Mouse (Mus musculus) testis, adult 2 months (tissue): ENCODE measurements around the gene Tmem176a. TPM values are rescaled to one million over a fixed set of nuclear protein-coding genes. Genes with fewer than 3 reads are reported as not detected.
"Not testable (repeated sequence)": the region's sequence is repeated elsewhere in the genome, so short reads cannot be mapped to it uniquely, and the experiment has no call there.

ENCODE experiments used
- H3K27ac ChIP-seq: fragments of 200-500 bp; 2 replicates; pipeline ENCODE4 v1.5.1; 2012; ENCODE audit warnings: low read depth, low read length; ENCODE audit not compliant: control insufficient read depth, insufficient read depth
- H3K27me3 ChIP-seq: fragments of 200-500 bp; 2 replicates; pipeline ENCODE4 v1.6.1; 2012; ENCODE audit warnings: mild to moderate bottlenecking, low read length, moderate library complexity; ENCODE audit not compliant: control insufficient read depth, insufficient read depth
- H3K36me3 ChIP-seq: fragments of 200-500 bp; 2 replicates; pipeline ENCODE4 v1.6.1; 2012; ENCODE audit warnings: mild to moderate bottlenecking, low read length; ENCODE audit not compliant: control insufficient read depth, insufficient read depth
- H3K4me1 ChIP-seq: fragments of 200-500 bp; 2 replicates; pipeline ENCODE4 v1.6.1; 2012; ENCODE audit warnings: low read length; ENCODE audit not compliant: control insufficient read depth, insufficient read depth
- H3K4me3 ChIP-seq: fragments of 200-500 bp; 2 replicates; pipeline ENCODE4 v1.5.1; 2012; ENCODE audit warnings: low read depth, mild to moderate bottlenecking, low read length, moderate library complexity, mixed read lengths; ENCODE audit not compliant: control insufficient read depth
- CTCF ChIP-seq: fragments of 200-500 bp; IDR thresholded peaks from 2 replicates; pipeline ENCODE4 v1.5.1; 2012; ENCODE audit warnings: low read depth, mild to moderate bottlenecking, inconsistent platforms, low read length, moderate library complexity; ENCODE audit not compliant: control insufficient read depth, insufficient read depth, insufficient replicate concordance
- POLR2A ChIP-seq: fragments of 200-500 bp; IDR thresholded peaks from 2 replicates; pipeline ENCODE4 v1.6.1; 2012; ENCODE audit warnings: low read depth, mild to moderate bottlenecking, inconsistent platforms, low read length, moderate library complexity; ENCODE audit not compliant: control insufficient read depth
- polyA plus RNA-seq: library from polyadenylated mRNA; depleted of rRNA; stranded (reverse); fragments of >200 nt; gene quantifications from 2 replicates; pipeline ENCODE4 v1.2.3, GENCODE M21; 2012

The Tmem176a gene
- polyA plus RNA-seq, 1 experiment: 18.5 TPM

DNA sequence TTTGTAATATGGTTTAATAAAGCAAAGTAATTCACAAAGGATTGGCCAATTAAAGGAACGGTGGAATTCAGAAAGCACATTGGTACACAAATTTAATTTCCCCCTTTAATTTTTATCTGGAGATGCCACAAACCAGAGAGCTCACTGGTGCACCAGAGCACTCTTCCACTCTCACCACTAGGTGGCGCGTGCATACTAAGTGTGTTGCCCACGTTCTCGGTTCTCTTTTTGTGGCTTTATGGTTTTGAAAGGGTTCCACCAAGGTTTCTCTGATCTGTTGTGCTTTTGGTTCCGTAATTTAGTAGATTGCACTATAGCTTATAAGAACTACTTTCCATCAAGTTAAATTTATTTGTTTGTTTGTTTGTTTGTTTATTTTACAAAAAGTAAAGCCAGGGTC is 22.9 kb upstream of the Tmem176a start:
- Histone ChIP-seq H3K4me1 (peaks cover 6% of the 10 kb centered on the region), H3K27ac (no peak overlapping the region), H3K4me3 (no peak overlapping the region), H3K36me3 (no peaks in the 10 kb centered on the region), H3K27me3 (no peaks in the 10 kb centered on the region)
- TF ChIP-seq CTCF: peak; percentile 76; the same call in 1 of the 2 replicates
- TF ChIP-seq POLR2A: no peak

DNA sequence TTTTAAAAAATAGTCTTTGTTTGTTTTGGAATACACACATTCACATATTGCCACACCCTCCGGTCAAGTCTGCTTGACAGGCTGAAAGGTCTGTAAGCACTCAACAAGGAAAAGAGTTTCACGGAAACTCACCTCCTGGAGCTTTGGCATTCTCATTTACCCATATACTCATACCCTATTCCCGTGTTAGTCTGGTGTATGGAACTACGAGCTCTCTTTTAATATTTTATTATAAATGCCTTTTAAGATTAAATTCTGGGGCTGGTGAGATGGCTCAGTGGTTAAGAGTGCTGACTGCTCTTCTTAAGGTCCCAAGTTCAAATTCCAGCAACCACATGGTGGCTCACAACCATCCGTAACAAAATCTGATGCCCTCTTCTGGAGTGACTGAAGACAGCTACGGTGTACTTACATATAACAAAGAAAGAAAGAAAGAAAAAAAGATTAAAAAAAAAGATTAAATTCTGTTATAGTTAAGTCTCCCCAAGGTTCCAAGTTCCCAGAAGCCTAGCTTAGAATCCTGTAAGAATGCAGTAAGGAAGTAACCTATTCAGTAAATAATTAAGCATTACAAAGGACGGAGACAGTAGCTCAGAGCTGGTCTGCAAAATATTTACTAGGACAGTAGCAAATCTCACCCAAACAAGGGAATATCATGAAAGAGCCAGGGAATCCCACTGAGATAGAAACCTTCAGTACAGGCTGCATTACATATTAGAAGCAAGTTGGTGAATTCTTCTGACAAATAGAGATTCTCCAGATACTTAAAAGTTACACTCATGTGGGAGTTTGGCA is 18.5 kb upstream of the Tmem176a start:
- not testable (repeated sequence) for H3K36me3 ChIP-seq, H3K27me3 ChIP-seq, H3K27ac ChIP-seq, H3K4me1 ChIP-seq, H3K4me3 ChIP-seq

DNA sequence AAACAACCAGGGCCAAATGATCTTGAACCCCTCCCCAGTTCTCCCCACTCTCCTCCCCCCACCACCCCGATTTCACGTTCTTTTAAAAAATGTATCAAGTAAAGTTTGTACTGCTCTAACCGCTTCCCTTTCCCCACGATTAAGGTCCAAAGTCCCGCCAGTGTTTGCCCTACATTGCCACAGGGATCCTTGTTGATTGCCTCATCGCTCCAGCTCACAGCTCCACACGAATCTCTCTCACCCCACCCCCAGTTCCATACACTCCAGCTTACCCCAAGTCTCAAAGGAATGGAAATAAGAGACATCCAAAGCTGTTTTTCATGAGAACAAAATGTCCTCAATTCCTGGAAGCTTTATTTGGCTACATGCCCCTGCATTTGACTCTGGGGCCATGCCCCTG is 15.7 kb upstream of the Tmem176a start:
- no peaks in the 10 kb centered on the region for H3K36me3 ChIP-seq
- H3K4me3 ChIP-seq: no peak overlapping the region
- TF ChIP-seq POLR2A (no peak), CTCF (no peak)
- H3K27me3 ChIP-seq: no peaks in the 10 kb centered on the region
- H3K27ac ChIP-seq: no peak overlapping the region
- H3K4me1 ChIP-seq: no peaks in the 10 kb centered on the region; the same call in 1 of the 2 replicates

DNA sequence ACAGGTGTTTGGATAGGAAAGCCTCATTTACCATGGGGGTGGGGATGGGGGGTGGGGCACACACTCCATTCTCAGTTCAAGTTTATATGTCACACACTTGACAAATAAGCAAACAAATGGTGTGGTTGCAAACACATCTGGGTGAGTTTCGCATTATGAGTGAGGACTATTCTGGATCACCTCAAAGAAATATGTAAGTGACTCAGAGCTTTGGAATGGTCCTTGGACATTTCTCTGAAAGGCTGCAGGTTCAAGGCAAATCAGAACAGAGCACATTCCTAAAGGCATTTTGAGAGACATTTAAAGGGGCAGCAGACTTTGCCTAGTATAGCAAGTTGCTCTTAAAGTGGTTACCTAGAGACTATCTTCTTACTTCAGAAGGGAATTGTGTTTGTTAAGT is 11.7 kb upstream of the Tmem176a start:
- Histone ChIP-seq H3K4me1 (no peaks in the 10 kb centered on the region), H3K27ac (no peak overlapping the region), H3K27me3 (no peaks in the 10 kb centered on the region), H3K36me3 (no peaks in the 10 kb centered on the region), H3K4me3 (no peak overlapping the region)
- TF ChIP-seq CTCF: no peak
- TF ChIP-seq POLR2A: no peak

DNA sequence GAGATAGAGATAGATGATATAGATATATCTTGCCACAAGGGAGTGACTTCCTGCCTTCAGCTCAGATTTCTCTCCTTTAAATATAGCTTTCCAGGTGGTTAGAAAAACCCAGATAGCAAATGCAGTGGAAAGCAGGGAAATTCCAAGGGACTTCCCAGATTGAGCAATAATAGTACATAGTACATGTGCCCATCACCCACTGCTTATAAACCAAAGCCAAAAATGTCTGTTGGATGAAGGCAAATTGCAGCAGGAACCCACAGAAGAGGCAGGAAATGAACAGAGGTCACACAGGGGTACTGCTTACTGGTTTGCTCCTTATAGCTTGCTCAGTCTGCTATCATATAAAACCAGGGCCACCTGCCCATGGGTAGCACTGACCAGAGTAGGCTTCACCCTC is 11.1 kb upstream of the Tmem176a start:
- no peaks in the 10 kb centered on the region for H3K4me1 ChIP-seq
- TF ChIP-seq CTCF (no peak), POLR2A (no peak)
- H3K4me3 ChIP-seq: no peak overlapping the region
- H3K27ac ChIP-seq: 0 out of 2 replicates have a peak overlapping the region, but pooled peaks have one; percentile 32
- no peaks in the 10 kb centered on the region for H3K27me3 ChIP-seq
- H3K36me3 ChIP-seq: no peaks in the 10 kb centered on the region

DNA sequence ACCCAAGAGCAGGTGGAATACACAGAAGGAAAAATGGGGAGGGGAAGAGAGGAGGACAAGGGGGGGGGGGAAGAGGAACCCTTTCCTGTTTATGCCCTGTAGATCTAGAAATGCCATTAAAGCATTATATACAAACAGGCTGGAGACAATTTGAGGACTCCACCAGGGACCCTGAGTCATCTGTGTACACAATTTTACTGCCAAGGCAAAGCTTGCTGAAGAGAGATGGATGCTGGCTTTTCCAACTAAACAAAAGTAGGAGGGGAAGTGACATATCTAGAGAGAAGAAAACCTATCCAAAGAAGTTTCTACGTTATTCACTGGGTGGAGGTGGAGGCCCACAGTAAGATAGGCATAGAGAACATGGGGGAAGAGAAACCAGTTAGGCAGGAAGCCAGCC is 10.5 kb upstream of the Tmem176a start:
- TF ChIP-seq CTCF (no peak), POLR2A (no peak)
- no peaks in the 10 kb centered on the region for H3K4me1 ChIP-seq
- H3K36me3 ChIP-seq: no peaks in the 10 kb centered on the region
- H3K27ac ChIP-seq: no peak overlapping the region
- no peaks in the 10 kb centered on the region for H3K27me3 ChIP-seq
- no peak overlapping the region for H3K4me3 ChIP-seq

DNA sequence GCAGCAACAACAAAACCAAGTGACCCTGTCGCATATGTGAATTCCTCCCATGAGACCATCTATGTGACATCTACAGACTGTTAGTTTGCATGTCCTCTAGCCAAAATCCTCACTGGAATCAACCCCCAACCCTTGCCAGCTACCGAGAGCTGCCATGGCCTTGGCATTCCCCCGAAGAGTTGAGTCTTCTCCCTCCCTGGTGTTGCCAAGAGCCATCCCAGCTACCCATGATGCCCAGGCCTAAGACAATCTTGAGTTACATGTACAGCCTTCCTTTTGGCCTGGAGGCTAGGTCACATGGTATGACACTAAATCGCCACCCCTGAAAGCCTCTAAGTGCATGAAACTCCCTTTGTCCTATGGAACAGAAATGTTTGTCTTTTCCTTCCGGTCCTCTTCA is 9.6 kb upstream of the Tmem176a start:
- TF ChIP-seq CTCF (no peak), POLR2A (no peak)
- Histone ChIP-seq H3K27ac (no peak overlapping the region), H3K4me3 (no peak overlapping the region), H3K27me3 (no peaks in the 10 kb centered on the region), H3K4me1 (no peaks in the 10 kb centered on the region), H3K36me3 (no peaks in the 10 kb centered on the region)

DNA sequence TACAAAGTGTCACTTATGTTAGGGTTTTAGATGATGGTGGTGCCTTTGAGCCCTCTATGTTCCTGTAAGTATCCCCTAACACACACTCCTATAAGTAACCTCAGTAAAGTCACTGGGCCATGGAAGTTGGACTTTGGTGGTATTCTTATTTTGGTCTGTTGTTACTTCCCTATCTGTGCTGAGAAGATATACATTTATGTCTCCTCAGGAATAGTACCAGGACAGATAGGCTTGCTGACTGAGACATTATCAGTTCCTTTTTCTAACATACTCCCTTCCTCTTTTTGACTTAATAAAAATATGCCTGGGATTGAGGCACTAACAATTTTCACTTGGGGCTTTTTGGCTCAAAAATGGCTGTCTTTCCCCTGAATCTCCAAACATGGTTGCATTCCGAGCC is 8.3 kb upstream of the Tmem176a start:
- TF ChIP-seq CTCF (no peak), POLR2A (no peak)
- Histone ChIP-seq H3K4me1 (no peaks in the 10 kb centered on the region), H3K27me3 (no peaks in the 10 kb centered on the region), H3K36me3 (no peaks in the 10 kb centered on the region), H3K27ac (no peak overlapping the region), H3K4me3 (no peak overlapping the region)
